Mouse (Mus musculus) C2C12 (cell line): ENCODE measurements around the gene Xpnpep2.

Source experiments
- CEBPB ChIP-seq: IDR thresholded peaks from one replicate; pipeline ENCODE4 v1.6.1; 2011; ENCODE audit warnings: low read depth, mild to moderate bottlenecking, control low read depth, moderate library complexity
- CTCF ChIP-seq: IDR thresholded peaks from one replicate; pipeline ENCODE4 v1.5.1; 2011; ENCODE audit not compliant: control insufficient read depth, insufficient read depth, insufficient read length
- FOSL1 ChIP-seq: IDR thresholded peaks from one replicate; pipeline ENCODE4 v1.8.0; 2011; ENCODE audit warnings: mild to moderate bottlenecking, low read length; ENCODE audit not compliant: poor library complexity, insufficient read depth, severe bottlenecking
- MAX ChIP-seq: IDR thresholded peaks from one replicate; pipeline ENCODE4 v1.6.1; 2011; ENCODE audit warnings: mild to moderate bottlenecking, control low read depth
- MYOD1 ChIP-seq: IDR thresholded peaks from one replicate; pipeline ENCODE4 v1.6.1; 2011; ENCODE audit warnings: low read depth; ENCODE audit not compliant: control insufficient read depth, insufficient read length
- MYOG ChIP-seq: IDR thresholded peaks from one replicate; pipeline ENCODE4 v1.6.1; 2011; ENCODE audit not compliant: control insufficient read depth, insufficient read length; ENCODE audit errors: extremely low read depth
- USF1 ChIP-seq: IDR thresholded peaks from one replicate; pipeline ENCODE4 v1.6.1; 2011; ENCODE audit warnings: low read depth, mild to moderate bottlenecking, control low read depth, moderate library complexity

DNA sequence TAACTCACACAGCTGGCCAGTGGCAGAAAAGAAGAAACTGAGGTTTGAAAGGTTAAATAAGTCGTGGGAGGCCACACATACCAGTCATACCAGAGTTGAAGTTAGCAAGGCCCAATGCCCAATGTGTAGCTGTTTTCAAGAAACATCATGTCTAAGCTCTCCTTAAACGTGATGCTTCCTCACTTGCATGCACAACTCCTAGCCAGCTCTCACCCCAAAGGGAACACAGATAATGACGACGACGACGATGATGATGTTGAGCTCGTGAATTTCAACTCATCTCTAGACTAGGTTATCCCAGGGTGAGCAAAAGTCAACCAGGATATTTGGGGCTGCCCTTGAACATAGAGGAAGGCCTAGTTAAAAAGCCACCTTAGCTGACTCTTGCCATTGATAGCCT is 43.6 kb downstream of the Xpnpep2 start:
- TF ChIP-seq CEBPB (no peak), CTCF (no peak), MYOD1 (no peak), MYOG (no peak), MAX (no peak), FOSL1 (no peak), USF1 (no peak)
